Mouse (Mus musculus) megakaryocyte, embryonic 14.5 days (primary cell): ENCODE measurements around the gene Orai2. TPM values are rescaled to one million over a fixed set of nuclear protein-coding genes. Genes with fewer than 3 reads are reported as not detected.

Source experiments
- H3K27me3 ChIP-seq: replicated peaks from 2 replicates; pipeline ENCODE3; 2012; ENCODE audit warnings: inconsistent platforms
- H3K36me3 ChIP-seq: replicated peaks from 2 replicates; pipeline ENCODE3; 2012; ENCODE audit warnings: low read length, inconsistent platforms, mixed read lengths
- H3K4me1 ChIP-seq: 2 replicates; pipeline ENCODE4 v1.6.1; 2012; ENCODE audit warnings: inconsistent platforms
- H3K4me3 ChIP-seq: replicated peaks from 2 replicates; pipeline ENCODE3; 2012; ENCODE audit warnings: moderate library complexity, mild to moderate bottlenecking, inconsistent platforms
- H3K9me3 ChIP-seq: 2 replicates; pipeline ENCODE4 v1.6.1; 2012; ENCODE audit warnings: inconsistent platforms
- FLI1 ChIP-seq: IDR thresholded peaks from 2 replicates; pipeline ENCODE4 v1.6.1; 2012; ENCODE audit warnings: low read length, inconsistent platforms, mixed read lengths
- GATA1 ChIP-seq: IDR thresholded peaks from 3 replicates; pipeline ENCODE4 v1.6.1; 2012; ENCODE audit warnings: mixed read lengths, low read length, inconsistent platforms, borderline replicate concordance
- polyA plus RNA-seq: library from polyadenylated mRNA; stranded (reverse); fragments of >175 nt; gene quantifications from 2 replicates; pipeline ENCODE4 v1.2.3, GENCODE M21; 2012; ENCODE audit warnings: low replicate concordance; ENCODE audit not compliant: insufficient read depth

Orai2 gene
- polyA plus RNA-seq, 1 experiment = 25.7 TPM

DNA sequence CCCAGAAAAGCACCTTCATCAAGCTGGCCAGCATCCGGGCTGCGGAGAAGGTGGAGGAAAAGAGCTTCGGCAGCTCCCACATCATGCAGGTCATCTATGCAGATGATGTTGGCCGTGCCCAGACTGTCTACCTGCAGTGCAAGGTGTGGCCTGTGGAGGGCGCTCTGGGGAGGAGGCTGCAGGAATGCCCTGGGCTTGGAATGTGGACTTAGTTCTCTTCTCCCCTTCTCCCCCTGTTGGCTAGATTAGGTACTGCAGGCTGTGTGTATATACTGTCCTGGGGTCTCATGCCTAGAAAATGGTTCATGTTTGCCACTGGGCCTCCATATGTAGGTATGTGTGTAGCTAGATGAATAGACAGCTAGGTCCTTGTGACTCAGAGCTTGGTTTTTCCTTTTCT lies 66.0 kb downstream of the Orai2 start:
- Histone ChIP-seq H3K36me3 (peaks cover 10% of the 10 kb centered on the region), H3K27me3 (peaks cover 8% of the 10 kb centered on the region), H3K4me1 (peaks cover 53% of the 10 kb centered on the region), H3K9me3 (peaks cover 6% of the 10 kb centered on the region), H3K4me3 (no peak overlapping the region)
- TF ChIP-seq GATA1 = no peak
- TF ChIP-seq FLI1 = no peak

GRCm38 (mm10) chr5:136102099-136102820 lies 68.3 kb downstream of the Orai2 start:
- H3K4me1 ChIP-seq = peaks cover 32% of the 10 kb centered on the region
- peaks cover 16% of the 10 kb centered on the region for H3K27me3 ChIP-seq
- H3K36me3 ChIP-seq = peaks cover 10% of the 10 kb centered on the region
- peak overlapping the region; percentile 92 for H3K4me3 ChIP-seq
- H3K9me3 ChIP-seq = peaks cover 6% of the 10 kb centered on the region
- no peak for TF ChIP-seq GATA1
- TF ChIP-seq FLI1 = no peak

DNA sequence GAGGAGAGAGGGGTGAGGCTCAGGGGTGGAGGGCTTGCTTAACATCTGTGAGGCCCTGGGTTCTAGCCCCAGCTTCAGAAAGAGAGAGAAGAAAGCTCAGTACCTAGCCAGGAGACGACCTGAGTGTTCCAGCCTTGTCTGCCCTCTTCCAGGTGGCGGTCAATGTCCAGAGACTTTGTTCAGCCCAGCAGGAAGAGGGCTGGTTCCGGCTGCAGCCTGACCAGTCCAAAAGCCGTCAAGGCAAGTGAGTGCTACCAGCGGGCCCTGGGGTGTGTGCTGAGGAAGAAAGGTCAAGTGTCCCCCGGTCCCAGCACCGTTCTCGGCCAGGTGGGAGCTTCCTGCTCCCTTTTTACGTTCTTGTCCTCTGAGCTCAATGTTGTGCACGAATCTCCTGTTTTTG lies 72.0 kb downstream of the Orai2 start:
- Histone ChIP-seq H3K27me3 (peaks cover 31% of the 10 kb centered on the region), H3K9me3 (no peaks in the 10 kb centered on the region), H3K4me1 (peaks cover 47% of the 10 kb centered on the region), H3K4me3 (no peak overlapping the region), H3K36me3 (no peaks in the 10 kb centered on the region)
- TF ChIP-seq FLI1 (no peak), GATA1 (no peak)

Other genes with a start within 250 kb of the Orai2 start
- gene Ywhag, start 236.1 kb downstream of the Orai2 start, polyA plus RNA-seq = 121 and 148 TPM in 2 replicates
- gene Ssc4d, start 196.2 kb downstream of the Orai2 start, polyA plus RNA-seq = 5.0 and 13.7 TPM in 2 replicates
- not detected in 2 replicates for gene Zp3, start 190.6 kb downstream of the Orai2 start, polyA plus RNA-seq
- 23.7 and 30.1 TPM in 2 replicates for gene Dtx2, start 175.9 kb downstream of the Orai2 start, polyA plus RNA-seq
- 0.06 TPM in 1 of 2 replicates, not detected in the other for gene Upk3b, start 132.2 kb downstream of the Orai2 start, polyA plus RNA-seq
- gene Upk3bl, start 116.2 kb downstream of the Orai2 start, polyA plus RNA-seq = not detected in 2 replicates
- 4.4 and 18.1 TPM in 2 replicates for gene Rasa4, start 86.8 kb downstream of the Orai2 start, polyA plus RNA-seq
- gene Polr2j, start 54.1 kb downstream of the Orai2 start, polyA plus RNA-seq = 14.7 and 91.2 TPM in 2 replicates
- 47.2 and 54.5 TPM in 2 replicates for gene Lrwd1, start 34.6 kb downstream of the Orai2 start, polyA plus RNA-seq
- 37.3 and 77.1 TPM in 2 replicates for gene Alkbh4, start 34.6 kb downstream of the Orai2 start, polyA plus RNA-seq
- gene Prkrip1, start 28.2 kb upstream of the Orai2 start, polyA plus RNA-seq = 19.4 and 67.8 TPM in 2 replicates
- 10.7 and 17.8 TPM in 2 replicates for gene Sh2b2, start 75.8 kb upstream of the Orai2 start, polyA plus RNA-seq